Mouse (Mus musculus) gastrocnemius, postnatal 36 days (tissue): ENCODE data around the gene Tmem88. TPM values are rescaled to one million over a fixed set of nuclear protein-coding genes. Genes with fewer than 3 reads are reported as not detected.

Source experiments
- DNase-seq, 2 experiments: peaks; one replicate each; pipeline ENCODE4 v3.0.0; 2022
- intact Hi-C: fragments of 180-260 bp; cut with DNase I; formaldehyde crosslinking; loops from one replicate; pipeline ENCODE4 v1.15.1; 2025
- total RNA-seq, 2 experiments: library from RNA; stranded (reverse); gene quantifications; 2 replicates each; pipeline ENCODE4 v1.2.3; 2021

The Tmem88 gene
- total RNA-seq, 2 experiments from 2014 or later = 6.3 to 7.9 TPM

DNA sequence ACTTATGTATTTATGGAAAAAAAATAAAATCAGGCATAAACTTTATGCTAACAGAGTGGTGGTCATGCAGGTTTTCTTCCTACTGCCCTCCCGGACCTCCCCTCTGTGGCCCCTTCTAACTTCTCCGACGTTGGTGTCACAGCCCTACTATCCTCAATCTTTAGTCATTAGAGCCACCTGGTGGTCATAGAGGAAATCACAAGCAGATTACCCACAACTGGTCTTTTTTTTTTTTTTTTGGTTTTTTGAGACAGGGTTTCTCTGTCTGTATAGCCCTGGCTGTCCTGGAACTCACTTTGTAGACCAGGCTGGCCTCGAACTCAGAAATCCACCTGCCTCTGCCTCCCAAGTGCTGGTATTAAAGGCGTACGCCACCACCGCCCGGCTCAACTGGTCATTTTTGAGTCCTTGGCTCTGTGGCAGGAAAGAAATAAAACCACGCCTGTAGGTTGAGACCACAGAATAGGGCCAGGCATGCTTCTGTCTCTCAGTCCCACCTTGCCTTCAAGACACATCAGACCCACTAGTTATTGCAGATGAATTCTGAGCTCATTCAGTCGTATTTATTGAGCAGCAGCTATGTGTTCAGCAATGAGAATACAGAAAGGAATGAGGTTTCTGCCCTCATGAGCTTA lies 7.5 kb downstream of the Tmem88 start:
- peak in 1 of 2 experiments; percentile 20 for DNase-seq
- intact Hi-C loops = loop anchor here (1.0 kb wide), 1 partner anchor 120 kb away; no protein-coding TSS in a partner anchor

DNA sequence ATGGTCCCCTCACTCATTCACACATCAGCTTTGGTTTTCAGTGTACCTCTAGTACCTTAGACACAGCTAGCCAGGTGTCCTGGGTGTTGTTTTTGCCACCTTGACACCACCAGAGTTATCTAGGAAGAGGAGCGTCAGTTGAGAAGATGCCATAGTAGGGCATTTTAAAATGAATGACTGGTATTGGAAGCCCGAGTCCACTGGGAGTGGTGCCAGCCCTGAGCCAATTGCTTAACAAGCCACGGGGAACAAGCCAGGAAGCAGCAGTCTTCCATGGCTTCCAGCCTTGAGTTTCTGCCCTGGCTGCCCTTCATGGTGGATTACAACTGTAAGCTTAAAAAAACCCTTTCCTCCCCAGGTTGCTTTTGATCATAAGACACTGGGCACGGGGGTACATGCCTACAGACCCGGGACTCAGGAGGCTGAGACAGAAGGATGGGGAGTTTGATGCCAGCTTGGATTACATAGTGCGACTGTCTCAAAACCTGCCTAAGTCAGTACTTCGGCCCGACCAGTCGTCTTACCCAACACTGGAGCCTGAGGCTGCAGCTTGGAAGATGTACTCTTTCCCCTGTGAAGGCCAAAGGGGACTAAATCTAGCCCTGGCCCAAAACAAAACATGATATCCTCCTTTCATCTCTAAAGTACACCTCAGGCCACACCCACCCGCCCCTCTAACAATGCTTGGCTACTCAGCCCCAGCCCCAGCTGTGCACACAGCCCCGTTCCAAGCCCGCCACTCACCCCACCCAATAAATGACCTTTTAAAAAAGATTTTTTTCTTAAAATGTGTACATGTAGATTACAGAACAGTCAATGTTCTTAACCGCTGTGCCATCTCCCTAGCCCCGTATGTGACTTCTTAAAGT lies 8.3 kb downstream of the Tmem88 start:
- DNase-seq = peak in 1 of 2 experiments; percentile 29
- intact Hi-C loops = loop anchor here (1.0 to 5.0 kb wide), 2 partner anchors 119 to 197 kb away; no protein-coding TSS in a partner anchor

- DNase-seq = no peak
- intact Hi-C loops = loop anchor here (5.0 kb wide), 1 partner anchor 196 kb away; no protein-coding TSS in a partner anchor
Measured at GRCm38 (mm10) chr11:69388680-69389079, 9.4 kb downstream of the Tmem88 start.

- DNase-seq = no peak
- intact Hi-C loops = loop anchor here (5.0 kb wide), 1 partner anchor 194 kb away; no protein-coding TSS in a partner anchor
Measured at GRCm38 (mm10) chr11:69386758-69387157, 11.3 kb downstream of the Tmem88 start.

- intact Hi-C loops = loop anchor here (5.0 kb wide), 1 partner anchor 193 kb away; no protein-coding TSS in a partner anchor
- no peak for DNase-seq
Measured at GRCm38 (mm10) chr11:69384979-69385378, 13.1 kb downstream of the Tmem88 start.

GRCm38 (mm10) chr11:69382478-69383105 lies 15.4 kb downstream of the Tmem88 start:
- intact Hi-C loops = no loop called here
- DNase-seq = no peak

- no peak for DNase-seq
- intact Hi-C loops = no loop called here
Measured at GRCm38 (mm10) chr11:69381356-69381755, 16.7 kb downstream of the Tmem88 start.

DNA sequence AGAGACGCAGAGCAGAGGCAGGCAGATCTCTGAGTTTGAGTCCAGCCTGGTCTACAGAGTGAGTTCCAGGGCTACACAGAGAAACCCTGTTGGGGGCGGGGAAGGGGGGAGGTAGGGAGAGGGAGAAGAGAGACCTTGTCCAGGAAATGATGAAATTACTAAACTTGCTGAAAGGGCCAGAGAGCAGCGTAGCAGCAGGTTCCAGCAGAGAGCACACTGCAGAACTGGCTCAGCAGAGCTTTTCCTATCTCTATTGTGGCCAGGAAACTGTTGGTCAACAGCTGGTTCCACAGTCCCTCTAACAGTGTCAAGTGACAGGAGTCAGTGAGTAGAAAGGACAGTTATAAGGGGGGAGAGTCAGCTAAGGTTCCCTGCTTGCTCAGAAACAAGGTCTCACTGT lies 18.4 kb downstream of the Tmem88 start:
- intact Hi-C loops = no loop called here
- DNase-seq = no peak

DNA sequence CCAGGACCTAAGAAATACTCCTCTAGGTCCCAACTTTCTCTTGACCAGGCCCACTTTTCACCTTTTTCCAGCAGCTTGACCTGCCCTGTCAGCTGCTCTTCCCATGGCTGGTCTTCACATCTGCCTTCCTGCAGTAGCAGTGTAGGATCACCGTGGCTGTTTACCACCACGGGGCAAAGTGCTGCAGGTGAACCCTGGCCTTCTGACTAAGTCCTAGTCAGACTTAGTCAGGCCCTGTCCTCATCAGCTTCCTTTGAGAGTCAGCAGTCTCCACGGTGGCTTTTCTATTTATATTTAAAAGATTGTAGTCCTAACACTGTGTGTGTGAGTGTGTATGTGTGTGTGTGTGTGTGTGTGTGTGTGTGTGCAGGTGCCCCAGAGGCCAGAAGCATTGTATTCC lies 20.3 kb downstream of the Tmem88 start:
- intact Hi-C loops = no loop called here
- no peak for DNase-seq

GRCm38 (mm10) chr11:69375646-69376045 lies 22.4 kb downstream of the Tmem88 start:
- intact Hi-C loops = no loop called here

DNA sequence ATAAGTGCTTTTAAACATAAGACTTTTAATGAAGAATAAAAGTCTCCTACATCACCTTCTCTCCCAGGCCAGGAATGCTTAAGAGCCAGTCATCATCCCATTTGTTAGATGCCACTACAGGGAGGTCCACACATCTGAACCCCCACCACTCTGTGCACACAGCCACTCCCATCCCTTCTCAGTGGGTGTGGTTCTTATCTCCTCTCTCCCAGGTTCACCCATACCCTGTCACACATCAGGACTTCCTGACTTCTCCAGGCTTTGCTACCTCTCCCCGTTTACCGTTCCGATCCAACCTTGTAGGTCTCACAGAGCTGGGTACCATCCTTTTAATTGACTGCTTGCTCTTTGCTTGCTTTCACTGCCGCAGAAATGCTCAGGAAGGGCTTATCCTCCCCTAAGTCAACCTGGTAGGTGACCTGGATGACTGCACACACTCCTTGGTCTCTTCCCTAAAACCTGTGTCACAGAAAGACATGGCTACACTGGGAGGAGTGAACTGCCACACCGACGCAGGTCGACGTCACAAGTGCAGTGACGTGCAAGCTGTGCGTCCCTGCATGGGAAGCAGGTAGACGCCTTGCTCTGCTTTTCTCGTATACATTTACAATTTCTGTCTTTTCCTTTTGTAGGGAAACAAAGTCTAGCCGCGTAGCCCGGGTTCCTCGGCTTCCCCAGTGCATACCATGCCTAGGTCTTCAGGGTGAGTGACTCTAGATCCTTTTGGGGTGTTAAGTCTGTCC lies 24.6 kb downstream of the Tmem88 start:
- intact Hi-C loops = no loop called here
- no peak for DNase-seq

More at GRCm38 (mm10) chr11:69375646-69376045, 22.4 kb downstream of the Tmem88 start:
- DNase-seq = no peak

GRCm38 (mm10) chr11:69372780-69373170 lies 25.3 kb downstream of the Tmem88 start:
- intact Hi-C loops = no loop called here
- DNase-seq = no peak

DNA sequence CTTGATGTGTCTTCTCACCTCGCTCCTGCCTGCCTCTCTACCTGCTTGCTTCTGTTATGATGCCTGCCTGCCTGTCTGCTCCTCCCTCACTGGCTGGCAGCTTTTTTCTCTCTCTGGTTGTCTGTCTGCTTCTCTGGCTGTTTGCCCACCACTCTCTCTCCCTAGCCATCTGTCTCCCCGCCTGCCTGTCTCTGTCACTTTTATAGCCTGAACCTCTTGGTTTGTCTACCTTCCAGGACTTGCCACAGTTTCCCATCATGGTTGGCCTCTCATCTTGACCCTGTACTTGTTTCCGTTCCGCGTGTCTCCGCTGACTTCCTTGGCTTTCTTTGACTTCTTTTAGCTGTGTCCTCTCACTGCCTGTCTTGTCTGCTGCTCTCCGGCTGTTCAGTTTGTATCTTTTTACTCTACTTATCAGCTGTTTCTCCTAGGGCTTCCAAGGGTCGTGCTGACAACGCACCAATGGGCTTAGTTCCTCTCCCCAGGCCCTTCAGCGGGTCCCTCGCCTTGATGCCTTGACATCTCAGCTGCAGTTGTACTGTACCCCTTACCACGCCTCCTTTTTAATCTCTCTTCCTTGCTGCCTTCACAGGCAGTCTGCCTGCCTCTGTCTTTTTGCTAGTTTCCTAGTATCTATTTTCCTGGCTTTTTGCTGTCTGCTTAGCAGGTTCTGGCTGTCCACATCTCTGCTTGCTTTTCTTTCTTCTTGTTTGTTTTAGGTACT lies 25.8 kb downstream of the Tmem88 start:
- intact Hi-C loops = no loop called here
- no peak for DNase-seq

- intact Hi-C loops = no loop called here
Measured at GRCm38 (mm10) chr11:69371601-69372000, 26.4 kb downstream of the Tmem88 start.

DNA sequence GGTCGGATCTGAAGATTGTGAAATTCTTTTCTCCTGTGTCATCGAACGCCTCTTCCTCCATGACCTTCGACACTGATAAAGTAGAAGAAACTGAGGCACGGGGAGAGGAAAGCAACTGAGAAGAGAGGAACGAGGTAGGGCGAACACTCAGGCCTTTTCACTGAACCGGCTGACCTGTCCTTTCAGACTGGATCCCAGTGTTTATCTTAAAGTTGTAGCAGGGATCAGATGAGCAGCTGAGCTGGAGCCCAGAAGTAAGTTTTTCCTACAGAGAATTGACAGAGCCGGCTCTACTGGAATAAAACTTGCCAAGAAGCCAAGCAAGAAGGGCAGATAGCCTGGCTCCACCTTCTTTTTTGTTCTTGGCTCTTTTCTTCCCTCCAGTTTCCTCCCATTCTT lies 27.2 kb downstream of the Tmem88 start:
- intact Hi-C loops = no loop called here
- no peak for DNase-seq

More at GRCm38 (mm10) chr11:69371601-69372000, 26.4 kb downstream of the Tmem88 start:
- no peak for DNase-seq

DNA sequence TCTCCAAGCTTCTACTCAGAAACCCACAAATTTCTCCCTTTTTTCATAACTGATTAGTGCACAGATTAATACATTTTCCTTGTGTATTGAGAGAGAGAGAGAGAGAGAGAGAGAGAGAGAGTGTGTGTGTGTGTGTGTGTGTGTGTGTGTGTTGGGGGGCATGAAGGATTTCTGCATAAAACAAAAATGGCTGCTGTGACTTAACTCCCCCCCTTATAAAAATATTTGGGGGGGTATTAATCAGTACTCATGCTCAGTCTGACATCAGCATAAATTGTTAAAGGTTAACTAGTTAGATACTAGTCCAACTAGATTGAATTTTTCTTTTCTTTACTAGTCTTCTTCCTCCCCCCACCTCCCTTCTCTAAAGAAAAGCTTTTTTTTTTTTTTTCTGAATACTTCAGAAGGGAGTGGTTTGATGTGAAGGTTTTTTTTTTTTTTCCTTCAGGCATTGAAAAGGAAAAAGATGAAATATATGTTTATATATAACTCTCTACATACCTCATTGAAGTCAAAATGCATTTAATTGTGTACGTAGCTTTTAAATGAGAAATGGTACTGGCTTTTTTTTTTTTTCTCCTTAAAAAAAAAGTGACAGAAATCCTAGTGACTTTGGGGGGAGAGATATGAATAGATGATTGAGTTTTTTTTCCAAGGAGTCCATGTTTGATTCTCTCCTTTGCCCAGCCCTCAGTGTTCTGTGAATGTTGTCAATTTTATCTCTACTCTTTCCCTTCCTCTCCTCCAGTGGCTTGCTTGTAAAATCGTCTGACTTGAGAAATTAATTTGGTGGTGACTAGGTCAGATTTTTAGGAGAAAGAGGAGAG lies 27.8 kb downstream of the Tmem88 start:
- intact Hi-C loops = loop anchor here (5.0 kb wide), 1 partner anchor 48 kb away; the partner anchor contains the start of genes Cntrob and Trappc1
- no peak for DNase-seq

DNA sequence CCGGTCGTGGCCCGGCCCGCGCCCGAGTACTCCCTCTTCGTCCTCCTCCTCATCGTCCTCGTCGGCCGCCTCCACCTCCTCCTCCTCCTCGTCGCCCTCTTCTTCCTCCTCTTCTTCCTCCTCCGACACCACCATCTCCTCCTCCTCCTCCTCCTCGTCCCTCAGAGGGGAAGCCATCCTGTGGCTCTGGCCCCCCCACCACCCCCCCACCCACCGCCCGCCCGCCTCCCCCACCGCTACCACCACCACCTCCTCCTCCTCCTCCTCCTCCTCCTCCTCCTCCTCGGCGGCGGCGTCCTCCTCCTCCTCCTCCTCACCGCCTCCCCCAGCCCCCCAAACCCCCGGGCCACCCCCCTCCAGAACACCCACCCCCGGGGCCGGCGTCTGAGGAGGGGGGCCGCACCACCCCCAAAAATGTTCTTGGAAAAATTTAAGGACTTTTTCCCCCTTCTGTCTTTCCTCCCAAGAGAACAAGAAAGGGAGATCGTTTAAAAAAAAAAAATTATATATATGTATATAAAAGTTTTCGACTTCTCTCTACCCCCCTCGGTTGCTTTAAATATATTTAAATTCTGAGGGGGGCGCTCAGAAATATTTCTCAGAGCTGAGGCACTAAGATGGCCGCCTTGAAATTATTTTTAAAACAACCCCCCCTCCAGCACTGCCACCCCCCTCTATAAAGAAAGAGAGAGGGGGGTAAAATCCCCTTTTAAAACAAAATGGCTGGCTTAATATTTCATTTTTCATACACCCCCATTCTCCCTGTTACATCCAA lies 28.6 kb downstream of the Tmem88 start, which contains the start of gene Chd3:
Gene Chd3, minus strand, starts transcription at position 192 of the 775 bp plus-strand sequence.
- intact Hi-C loops = loop anchor here (5.0 kb wide), 1 partner anchor 47 kb away; the partner anchor contains the start of genes Cntrob and Trappc1
- no peak for DNase-seq
